Mouse (Mus musculus) neural tube, embryonic 14.5 days (tissue): ENCODE measurements at regions not wholly inside any gene's neighbourhood (a gene's known extent, or its start where the extent isn't known, plus 50 kb on each side); places are given as distances from the start of the nearest gene placed in this dataset.
A peak's percentile ranks its signal among the peaks of the same experiment; 100 is the strongest.
"Not testable (repeated sequence)": the region's sequence is repeated elsewhere in the genome, so short reads cannot be mapped to it uniquely, and the experiment has no call there.

ENCODE experiments used
- ATAC-seq: fragments of 200-750 bp; cut with Nextera tagmentation; 2 replicates; pipeline ENCODE4 v1.8.0; 2017; ENCODE audit warnings: low read depth, mild to moderate bottlenecking, moderate TSS enrichment, moderate library complexity
- H3K27ac ChIP-seq: fragments of 300-500 bp; sonication (generic); 2 replicates; pipeline ENCODE4 v1.5.1; 2014; ENCODE audit warnings: low read depth, mild to moderate bottlenecking, control low read depth, low read length, moderate library complexity, mixed read lengths
- H3K27me3 ChIP-seq: fragments of 300-500 bp; sonication (generic); 2 replicates; pipeline ENCODE4 v1.6.1; 2014; ENCODE audit warnings: low read length; ENCODE audit not compliant: control insufficient read depth, insufficient read depth
- H3K36me3 ChIP-seq: fragments of 300-500 bp; sonication (generic); 2 replicates; pipeline ENCODE4 v1.6.1; 2014; ENCODE audit warnings: low read length, mixed read lengths; ENCODE audit not compliant: control insufficient read depth, insufficient read depth
- H3K4me1 ChIP-seq: fragments of 300-500 bp; sonication (generic); 2 replicates; pipeline ENCODE4 v1.6.1; 2014; ENCODE audit warnings: low read length; ENCODE audit not compliant: control insufficient read depth, insufficient read depth
- H3K4me2 ChIP-seq: fragments of 300-500 bp; sonication (generic); 2 replicates; pipeline ENCODE4 v1.6.1; 2014; ENCODE audit warnings: mild to moderate bottlenecking, low read depth, low read length, control low read depth
- H3K4me3 ChIP-seq: fragments of 300-500 bp; sonication (generic); 2 replicates; pipeline ENCODE4 v1.5.1; 2014; ENCODE audit warnings: low read depth, low read length, control low read depth, mixed read lengths
- H3K9ac ChIP-seq: fragments of 300-500 bp; sonication (generic); replicated peaks from 2 replicates; pipeline ENCODE4 v1.6.1; 2014; ENCODE audit warnings: low read depth, mild to moderate bottlenecking, control low read depth, low read length, mixed read lengths
- H3K9me3 ChIP-seq: fragments of 300-500 bp; sonication (generic); 2 replicates; pipeline ENCODE4 v1.6.1; 2016; ENCODE audit warnings: low read length; ENCODE audit not compliant: control insufficient read depth
- WGBS: fragments of 180-500 bp; shearing (Covaris S2); extraction: QIAGEN DNeasy Blood & Tissue Kit; methylation state at CpG from one replicate; pipeline ENCODE4 v1.1.7; 2014; 5-methylcytosine and 5-hydroxymethylcytosine counted together

- H3K4me1 ChIP-seq = no peaks in the 10 kb centered on the region
- no peak overlapping the region for H3K4me2 ChIP-seq
- no peaks in the 10 kb centered on the region for H3K36me3 ChIP-seq
- H3K27ac ChIP-seq = no peak overlapping the region
- WGBS = 80% methylated on average over 2 of the region's 2 CpGs
- no peaks in the 10 kb centered on the region for H3K9me3 ChIP-seq
- H3K9ac ChIP-seq = no peak overlapping the region
- H3K4me3 ChIP-seq = no peak overlapping the region
- no peak for ATAC-seq
- H3K27me3 ChIP-seq = no peaks in the 10 kb centered on the region
These were observed 61.8 kb upstream of the Prkar2b start for GRCm38 (mm10) chr12:32122915-32123314.

- not testable (repeated sequence) for H3K4me3 ChIP-seq, H3K4me2 ChIP-seq, ATAC-seq, H3K4me1 ChIP-seq, H3K9me3 ChIP-seq, H3K9ac ChIP-seq, H3K36me3 ChIP-seq, H3K27me3 ChIP-seq, H3K27ac ChIP-seq
- 96% methylated on average over 1 of the region's 1 CpGs for WGBS
These were observed 60.9 kb upstream of the Prkar2b start for GRCm38 (mm10) chr12:32122007-32122406.

- 70% methylated on average over 5 of the region's 5 CpGs for WGBS
- no peaks in the 10 kb centered on the region for H3K36me3 ChIP-seq
These were observed 51.6 kb upstream of the Prkar2b start for GRCm38 (mm10) chr12:32112691-32113090.

DNA sequence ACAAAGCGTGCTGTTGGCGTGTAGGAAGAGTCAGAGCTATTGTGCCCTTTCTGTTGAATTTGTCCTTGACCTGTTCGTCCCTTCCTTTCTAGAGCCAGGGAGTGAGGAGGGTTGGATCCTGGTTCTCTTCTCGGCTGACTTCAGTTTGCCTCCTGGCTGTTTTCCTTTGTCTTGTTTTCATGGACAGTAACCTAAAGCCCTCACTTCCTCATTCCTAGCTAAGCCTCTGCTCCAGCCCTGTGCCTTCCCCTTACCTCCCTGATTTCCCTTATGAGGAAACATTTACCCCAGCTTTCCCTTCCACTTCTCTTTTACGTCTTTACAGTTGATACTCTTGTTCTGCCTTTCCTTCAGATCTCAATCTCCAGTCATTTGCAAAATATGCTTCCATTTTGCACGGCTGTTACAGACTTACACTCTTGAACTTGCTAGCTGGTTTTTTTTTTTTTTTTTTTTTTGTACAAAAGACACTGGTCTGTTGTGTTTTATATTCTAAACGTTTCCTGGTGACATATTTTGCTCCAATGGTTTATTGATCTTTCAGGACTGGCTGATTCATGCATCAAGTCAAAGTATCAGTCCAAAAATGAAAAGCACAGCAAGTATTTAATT lies 50.5 kb upstream of the Prkar2b start:
- no peak overlapping the region for H3K4me3 ChIP-seq
- H3K9me3 ChIP-seq = no peaks in the 10 kb centered on the region
- H3K4me1 ChIP-seq = 0 out of 2 replicates have a peak, but pooled peaks cover 2% of the 10 kb centered on the region
- no peaks in the 10 kb centered on the region for H3K27me3 ChIP-seq
- no peak overlapping the region for H3K9ac ChIP-seq
- ATAC-seq = no peak
- no peak overlapping the region for H3K4me2 ChIP-seq
- H3K36me3 ChIP-seq = no peaks in the 10 kb centered on the region
- WGBS = 42% methylated on average over 7 of the region's 7 CpGs
- no peak overlapping the region for H3K27ac ChIP-seq

More at GRCm38 (mm10) chr12:32112691-32113090, 51.6 kb upstream of the Prkar2b start:
- Histone ChIP-seq H3K9ac (no peak overlapping the region), H3K4me1 (0 out of 2 replicates have a peak, but pooled peaks cover 2% of the 10 kb centered on the region), H3K4me3 (no peak overlapping the region), H3K27ac (no peak overlapping the region), H3K4me2 (no peak overlapping the region), H3K27me3 (no peaks in the 10 kb centered on the region), H3K9me3 (no peaks in the 10 kb centered on the region)
- ATAC-seq = no peak

- H3K36me3 ChIP-seq = no peaks in the 10 kb centered on the region
- no peaks in the 10 kb centered on the region for H3K27me3 ChIP-seq
- H3K4me2 ChIP-seq = no peak overlapping the region
- H3K9ac ChIP-seq = no peak overlapping the region
- peak; percentile 87 for ATAC-seq
- H3K4me1 ChIP-seq = 0 out of 2 replicates have a peak, but pooled peaks cover 2% of the 10 kb centered on the region
- 15% methylated on average over 5 of the region's 5 CpGs for WGBS
- no peaks in the 10 kb centered on the region for H3K9me3 ChIP-seq
- H3K27ac ChIP-seq = no peak overlapping the region
- H3K4me3 ChIP-seq = no peak overlapping the region
These were observed 49.8 kb upstream of the Prkar2b start for GRCm38 (mm10) chr12:32110903-32111302.
